Mouse (Mus musculus): Measurements from ENCODE around the gene Cdc6.

The Cdc6 gene

GRCm38 (mm10) chr11:98907437-98908173 is at the start of gene Cdc6:
TSS of gene Cdc6 (plus strand) at chr11:98907801.
- peak; percentile 80 to 83 for DNase-seq (ENCODE audit: low spot score in 2 of 2)

GRCm38 (mm10) chr11:98858759-98859731 is 48.6 kb upstream of the Cdc6 start:
- DNase-seq (ENCODE audit: low spot score in 2 of 2) = peak; percentile 86 to 92

- DNase-seq (ENCODE audit: low spot score in 2 of 2) = peak; percentile 91 to 94
Observed at GRCm38 (mm10) chr11:98863028-98863750, 44.4 kb upstream of the Cdc6 start, which contains the start of gene Wipf2. TSS of gene Wipf2 (plus strand) at chr11:98863638.

GRCm38 (mm10) chr11:98863751-98864429 is 43.7 kb upstream of the Cdc6 start:
- no peak for DNase-seq (ENCODE audit: low spot score in 2 of 2)

- DNase-seq (ENCODE audit: low spot score in 2 of 2) = no peak
Observed at GRCm38 (mm10) chr11:98867293-98867692, 40.3 kb upstream of the Cdc6 start.

- no peak for DNase-seq (ENCODE audit: low spot score in 2 of 2)
Observed at GRCm38 (mm10) chr11:98869906-98870305, 37.7 kb upstream of the Cdc6 start.

GRCm38 (mm10) chr11:98870791-98871190 is 36.8 kb upstream of the Cdc6 start:
- no peak for DNase-seq (ENCODE audit: low spot score in 2 of 2)

GRCm38 (mm10) chr11:98871416-98871815 is 36.2 kb upstream of the Cdc6 start:
- no peak for DNase-seq (ENCODE audit: low spot score in 2 of 2)

- DNase-seq (ENCODE audit: low spot score in 2 of 2) = peak; percentile 36 to 40
Observed at GRCm38 (mm10) chr11:98872040-98872439, 35.6 kb upstream of the Cdc6 start.

- no peak for DNase-seq (ENCODE audit: low spot score in 2 of 2)
Observed at GRCm38 (mm10) chr11:98873900-98874299, 33.7 kb upstream of the Cdc6 start.

- no peak for DNase-seq (ENCODE audit: low spot score in 2 of 2)
Observed at GRCm38 (mm10) chr11:98877001-98877400, 30.6 kb upstream of the Cdc6 start.

GRCm38 (mm10) chr11:98887703-98888102 is 19.9 kb upstream of the Cdc6 start:
- DNase-seq (ENCODE audit: low spot score in 2 of 2) = no peak

GRCm38 (mm10) chr11:98889077-98889476 is 18.5 kb upstream of the Cdc6 start:
- no peak for DNase-seq (ENCODE audit: low spot score in 2 of 2)

- DNase-seq (ENCODE audit: low spot score in 2 of 2) = no peak
Observed at GRCm38 (mm10) chr11:98889977-98890376, 17.6 kb upstream of the Cdc6 start.

- DNase-seq (ENCODE audit: low spot score in 2 of 2) = no peak
Observed at GRCm38 (mm10) chr11:98892426-98892825, 15.2 kb upstream of the Cdc6 start.

GRCm38 (mm10) chr11:98900529-98901125 is 7.0 kb upstream of the Cdc6 start:
- no peak for DNase-seq (ENCODE audit: low spot score in 2 of 2)

- DNase-seq (ENCODE audit: low spot score in 2 of 2) = no peak
Observed at GRCm38 (mm10) chr11:98902621-98903245, 4.9 kb upstream of the Cdc6 start.

GRCm38 (mm10) chr11:98904577-98904976 is 3.0 kb upstream of the Cdc6 start:
- DNase-seq (ENCODE audit: low spot score in 2 of 2) = no peak

GRCm38 (mm10) chr11:98905033-98905432 is 2.6 kb upstream of the Cdc6 start:
- DNase-seq (ENCODE audit: low spot score in 2 of 2) = no peak

GRCm38 (mm10) chr11:98905583-98905982 is 2.0 kb upstream of the Cdc6 start:
- DNase-seq (ENCODE audit: low spot score in 2 of 2) = no peak
